Mouse (Mus musculus) CH12.LX (cell line): ENCODE data around the gene Nipbl.

Experiments
- BHLHE40 ChIP-seq: IDR thresholded peaks from 2 replicates; pipeline ENCODE4 v1.6.1; 2011; ENCODE audit warnings: mild to moderate bottlenecking, low read depth, low read length, improper control_type of control experiment
- CHD2 ChIP-seq: IDR thresholded peaks from 2 replicates; pipeline ENCODE4 v1.6.1; 2011; ENCODE audit warnings: low read length, improper control_type of control experiment
- CTCF ChIP-seq, 2 experiments: IDR thresholded peaks in 1 of 2; conservative IDR thresholded peaks in 1 of 2; 2 replicates each; pipeline ENCODE4 v1.5.1; 2011 to 2012; ENCODE audit warnings: low read depth in 2 of 2, low read length in 2 of 2, improper control_type of control experiment in 1 of 2, inconsistent platforms in 1 of 2, mild to moderate bottlenecking in 1 of 2, moderate library complexity in 1 of 2
- EP300 ChIP-seq: IDR thresholded peaks from 2 replicates; pipeline ENCODE4 v1.6.1; 2011; ENCODE audit warnings: low read length, improper control_type of control experiment
- GABPA ChIP-seq: IDR thresholded peaks from 2 replicates; pipeline ENCODE4 v1.6.1; 2012; ENCODE audit warnings: low read depth, low read length, improper control_type of control experiment, inconsistent platforms; ENCODE audit not compliant: insufficient replicate concordance
- HCFC1 ChIP-seq: IDR thresholded peaks from 2 replicates; pipeline ENCODE4 v1.6.1; 2012; ENCODE audit warnings: low read depth, mild to moderate bottlenecking, inconsistent platforms, low read length, improper control_type of control experiment
- MXI1 ChIP-seq: IDR thresholded peaks from 2 replicates; pipeline ENCODE4 v1.6.1; 2011; ENCODE audit warnings: mild to moderate bottlenecking, low read depth, low read length, improper control_type of control experiment
- POLR2A ChIP-seq: IDR thresholded peaks from 2 replicates; pipeline ENCODE4 v1.6.1; 2011; ENCODE audit warnings: low read depth, mild to moderate bottlenecking, improper control_type of control experiment, low read length
- TCF12 ChIP-seq: IDR thresholded peaks from 2 replicates; pipeline ENCODE4 v1.6.1; 2014; ENCODE audit warnings: low read depth, mild to moderate bottlenecking, inconsistent platforms, low read length, improper control_type of control experiment

- TF ChIP-seq CTCF (conservative IDR thresholded peaks at IDR 0.05 in 1 of 2, IDR thresholded peaks at IDR 0.05 in 1 of 2; ENCODE audit: low read depth in 2 of 2, low read length in 2 of 2) (no peak), MXI1 (no peak), EP300 (no peak), POLR2A (no peak), BHLHE40 (no peak), TCF12 (no peak), HCFC1 (no peak), GABPA (no peak), CHD2 (no peak)
Measured at GRCm38 (mm10) chr15:8282155-8282554, 162.1 kb downstream of the Nipbl start.
